Mouse (Mus musculus): ENCODE measurements around the gene Olfr538. TPM values are rescaled to one million over a fixed set of nuclear protein-coding genes. Genes with fewer than 3 reads are reported as not detected.
"Not testable (repeated sequence)": the region's sequence is repeated elsewhere in the genome, so short reads cannot be mapped to it uniquely, and the experiment has no call there.

Gene Olfr538
- not detected for total RNA-seq (2022)

DNA sequence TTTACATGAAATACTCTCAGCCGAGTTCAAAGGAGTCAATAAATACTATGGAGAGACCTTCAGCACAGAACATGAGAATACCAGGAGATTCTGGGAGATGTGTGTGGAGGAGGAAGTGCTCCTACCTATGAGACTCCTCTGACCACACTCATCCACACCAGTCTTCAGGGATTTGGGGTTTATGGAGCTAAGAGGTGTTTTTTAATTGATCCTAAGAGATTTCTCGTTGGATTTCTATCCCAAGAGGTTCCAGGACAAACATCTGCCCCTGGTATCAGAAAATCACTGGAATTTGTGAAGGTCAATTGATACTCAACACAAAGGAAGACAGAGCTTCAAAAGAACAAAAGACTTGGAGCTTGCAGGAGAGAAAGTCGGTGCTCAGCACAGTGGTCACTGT is at the start of gene Olfr538:
Olfr538 (plus strand) TSS at position 301 of the 400 bp plus-strand sequence.
- DNase-seq (ENCODE audit: low spot score in 2 of 2), result no peak

DNA sequence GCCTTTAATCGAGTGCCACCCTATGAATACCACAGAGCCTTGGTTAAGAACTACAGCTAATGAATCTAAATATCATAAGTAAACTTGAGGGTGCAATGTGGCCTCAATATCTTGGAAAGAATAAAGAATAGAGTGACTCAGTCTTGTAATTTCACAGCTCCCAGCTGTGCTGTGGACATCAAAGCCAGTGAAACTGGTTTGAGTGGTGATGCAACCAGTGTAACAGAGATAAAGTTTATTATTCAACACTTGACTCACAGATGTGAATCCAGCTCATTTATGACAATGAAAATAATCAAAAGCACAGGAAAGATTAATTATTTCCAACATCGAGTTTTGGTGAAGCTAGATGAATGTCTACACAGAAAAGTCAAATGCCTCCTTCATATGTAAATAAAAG is 27.9 kb upstream of the Olfr538 start:
- no peak for DNase-seq (ENCODE audit: low spot score in 2 of 2)

DNA sequence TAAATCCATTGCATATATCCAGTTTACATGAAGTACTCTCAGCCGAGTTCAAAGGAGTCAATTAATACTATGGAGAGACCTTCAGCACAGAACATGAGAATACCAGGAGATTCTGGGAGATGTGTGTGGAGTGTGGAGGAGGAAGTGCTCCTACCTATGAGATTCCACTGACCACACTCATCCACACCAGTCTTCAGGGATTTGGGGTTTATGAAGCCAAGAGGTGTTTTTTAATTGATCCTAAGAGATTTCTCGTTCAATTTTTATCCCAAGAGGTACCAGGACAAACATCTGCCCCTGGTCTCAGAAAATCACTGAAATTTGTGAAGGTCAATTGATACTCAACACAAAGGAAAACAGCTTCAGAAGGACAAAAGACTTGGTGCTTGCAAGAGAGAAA is 33.3 kb downstream of the Olfr538 start, which contains the start of gene Olfr46:
Olfr46 (plus strand) TSS at position 301 of the 400 bp plus-strand sequence.
- DNase-seq (ENCODE audit: low spot score in 2 of 2), result not testable (repeated sequence)

Other genes starting within 250 kb of the Olfr538 start
- gene Olfr525, start 247.0 kb upstream of the Olfr538 start, total RNA-seq (2022), result not detected
- gene Olfr527, start 233.9 kb upstream of the Olfr538 start, total RNA-seq (2022), result not detected
- not detected for gene Olfr60, start 206.2 kb upstream of the Olfr538 start, total RNA-seq (2022)
- gene Olfr530, start 191.6 kb upstream of the Olfr538 start, total RNA-seq (2022), result not detected
- not detected for gene Olfr531, start 165.0 kb upstream of the Olfr538 start, total RNA-seq (2022)
- gene Olfr532, start 146.2 kb upstream of the Olfr538 start, total RNA-seq (2022), result not detected
- gene Olfr533, start 104.5 kb upstream of the Olfr538 start, total RNA-seq (2022), result not detected
- gene Olfr535, start 83.7 kb upstream of the Olfr538 start, total RNA-seq (2022), result not detected
- not detected for gene Olfr536, start 60.5 kb upstream of the Olfr538 start, total RNA-seq (2022)
- gene Olfr46, start 33.4 kb downstream of the Olfr538 start, total RNA-seq (2022), result not detected
- not detected for gene Olfr61, start 61.1 kb downstream of the Olfr538 start, total RNA-seq (2022)
- gene Olfr53, start 78.6 kb downstream of the Olfr538 start, total RNA-seq (2022), result not detected
- gene Olfr539, start 92.0 kb downstream of the Olfr538 start, total RNA-seq (2022), result not detected
- not detected for gene Olfr45, start 114.1 kb downstream of the Olfr538 start, total RNA-seq (2022)
- gene Olfr541, start 129.4 kb downstream of the Olfr538 start, total RNA-seq (2022), result not detected
- gene Cyp2e1, start 195.9 kb downstream of the Olfr538 start, total RNA-seq (2022), result 10 to 100 TPM in 2 of 4 experiments, 1 to 10 TPM in 2; 1.8 to 29.0 (median 8.8) TPM
- gene Syce1, start 220.0 kb downstream of the Olfr538 start, total RNA-seq (2022), result not detected

All from gastrocnemius, adult 8-10 months (tissue).